Mouse (Mus musculus): ENCODE measurements around the gene Nup37.

DNA sequence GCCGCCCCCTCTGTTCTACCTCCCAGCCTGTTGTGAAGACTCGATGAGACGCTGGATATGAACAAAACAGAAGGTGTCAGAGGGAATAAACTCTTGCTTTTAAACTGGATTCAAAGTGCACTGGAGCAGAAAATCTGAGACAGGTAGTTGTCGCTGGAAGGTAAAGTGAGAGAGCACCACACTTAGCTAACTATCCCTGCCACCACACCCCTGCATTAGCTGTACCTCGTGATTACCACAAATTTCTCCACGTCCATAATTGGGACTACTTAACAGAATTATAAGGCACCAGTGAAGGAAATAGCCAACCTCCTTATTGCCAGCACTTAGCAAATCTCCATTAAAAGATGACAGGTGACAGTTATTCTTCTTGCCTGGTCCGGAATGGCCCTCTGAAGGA is 605 bp upstream of the Nup37 start:
- TF ChIP-seq ZC3H11A (IDR thresholded peaks at IDR 0.05; ENCODE audit: borderline replicate concordance, low read depth, low read length) = no peak
- TF ChIP-seq ZNF384 (IDR thresholded peaks at IDR 0.05; ENCODE audit: low read depth, low read length) = no peak
